Mouse (Mus musculus) midbrain, embryonic 12.5 days (tissue): ENCODE data around the gene Pcgf6. TPM values are rescaled to one million over a fixed set of nuclear protein-coding genes. Genes with fewer than 3 reads are reported as not detected.
A peak's percentile ranks its signal among the peaks of the same experiment; 100 is the strongest.
"Not testable (repeated sequence)": the region's sequence is repeated elsewhere in the genome, so short reads cannot be mapped to it uniquely, and the experiment has no call there.

Experiments
- ATAC-seq: fragments of 200-750 bp; cut with Nextera tagmentation; 2 replicates; pipeline ENCODE4 v1.8.0; 2017; ENCODE audit warnings: low read depth, moderate TSS enrichment, moderate library complexity; ENCODE audit not compliant: low FRiP score
- H3K27ac ChIP-seq: fragments of 300-500 bp; sonication (generic); replicated peaks from 2 replicates; pipeline ENCODE4 v1.5.1; 2016; ENCODE audit warnings: mild to moderate bottlenecking
- H3K27me3 ChIP-seq: fragments of 300-500 bp; sonication (generic); 2 replicates; pipeline ENCODE4 v1.6.1; 2016; ENCODE audit warnings: mild to moderate bottlenecking
- H3K36me3 ChIP-seq: fragments of 300-500 bp; sonication (generic); 2 replicates; pipeline ENCODE4 v1.6.1; 2016
- H3K4me1 ChIP-seq: fragments of 300-500 bp; sonication (generic); 2 replicates; pipeline ENCODE4 v1.6.1; 2016
- H3K4me2 ChIP-seq: fragments of 300-500 bp; sonication (generic); replicated peaks from 2 replicates; pipeline ENCODE4 v1.6.1; 2016; ENCODE audit warnings: mild to moderate bottlenecking, moderate library complexity
- H3K4me3 ChIP-seq: fragments of 300-500 bp; sonication (generic); 2 replicates; pipeline ENCODE4 v1.5.1; 2016; ENCODE audit warnings: mild to moderate bottlenecking
- H3K9ac ChIP-seq: fragments of 300-500 bp; sonication (generic); replicated peaks from 2 replicates; pipeline ENCODE4 v1.6.1; 2016; ENCODE audit warnings: mild to moderate bottlenecking, moderate library complexity
- H3K9me3 ChIP-seq: fragments of 300-500 bp; sonication (generic); 2 replicates; pipeline ENCODE4 v1.6.1; 2016; ENCODE audit warnings: mild to moderate bottlenecking
- WGBS: fragments of 180-500 bp; shearing (Covaris S2); methylation state at CpG from one replicate; pipeline ENCODE4 v1.1.7; 2016; 5-methylcytosine and 5-hydroxymethylcytosine counted together
- polyA plus RNA-seq: library from polyadenylated mRNA; unstranded; fragments of >200 nt; fragmentation: Nextera tagmentation; extraction: Ambion mirVana; gene quantifications from 2 replicates; pipeline ENCODE4 v1.2.1, GENCODE M21; 2016

Gene Pcgf6
- polyA plus RNA-seq, 1 experiment from 2014 or later, result 32.6 TPM

DNA sequence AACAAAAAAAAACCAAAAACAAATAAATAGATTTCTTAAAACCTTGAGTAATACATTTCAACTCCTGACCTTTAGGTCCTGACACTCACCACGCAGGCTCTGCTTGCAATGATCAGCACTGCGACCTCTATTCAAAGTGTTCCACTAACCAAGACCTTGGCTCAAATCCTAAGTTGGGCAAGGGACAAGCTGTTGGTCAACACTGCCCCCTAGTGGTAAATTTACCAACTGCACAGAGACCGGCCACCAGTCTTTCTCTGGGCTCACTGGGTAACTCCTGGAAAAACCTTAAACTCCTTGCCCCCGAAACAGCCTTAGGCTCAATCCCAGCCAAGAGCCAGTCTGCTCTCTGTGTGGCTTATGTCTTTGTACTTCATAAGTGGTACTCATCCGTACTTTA, 59.6 kb downstream of the Pcgf6 start:
- H3K27me3 ChIP-seq, result no peaks in the 10 kb centered on the region
- no peaks in the 10 kb centered on the region for H3K9me3 ChIP-seq
- no peak overlapping the region for H3K27ac ChIP-seq
- 0 out of 2 replicates have a peak, but pooled peaks have one; percentile 49 for ATAC-seq
- no peaks in the 10 kb centered on the region for H3K36me3 ChIP-seq
- WGBS, result 11% methylated on average over 5 of the region's 5 CpGs
- H3K9ac ChIP-seq, result no peak overlapping the region
- no peak overlapping the region for H3K4me3 ChIP-seq
- H3K4me1 ChIP-seq, result peaks cover 9% of the 10 kb centered on the region
- no peak overlapping the region for H3K4me2 ChIP-seq

DNA sequence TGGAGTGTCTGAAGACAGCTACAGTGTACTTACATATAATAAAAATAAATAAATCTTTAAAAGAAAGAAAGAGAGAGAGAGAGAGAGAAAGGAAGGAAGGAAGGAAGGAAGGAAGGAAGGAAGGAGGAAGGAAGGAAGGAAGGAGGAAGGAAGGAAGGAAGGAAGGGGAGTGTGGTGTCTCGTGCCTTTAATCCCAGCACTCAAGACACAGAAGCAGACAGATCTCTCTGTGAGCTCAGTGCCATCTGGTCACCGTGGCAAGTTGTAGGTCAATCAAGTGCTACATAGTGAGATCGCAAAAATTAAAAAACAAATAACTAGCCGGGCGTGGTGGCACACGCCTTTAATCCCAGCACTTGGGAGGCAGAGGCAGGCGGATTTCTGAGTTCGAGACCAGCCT, 60.1 kb downstream of the Pcgf6 start:
- not testable (repeated sequence) for H3K9me3 ChIP-seq, H3K36me3 ChIP-seq, H3K4me1 ChIP-seq, H3K4me2 ChIP-seq, H3K27ac ChIP-seq, H3K4me3 ChIP-seq, H3K9ac ChIP-seq, ATAC-seq, H3K27me3 ChIP-seq
- WGBS, result 89% methylated on average over 8 of the region's 8 CpGs

DNA sequence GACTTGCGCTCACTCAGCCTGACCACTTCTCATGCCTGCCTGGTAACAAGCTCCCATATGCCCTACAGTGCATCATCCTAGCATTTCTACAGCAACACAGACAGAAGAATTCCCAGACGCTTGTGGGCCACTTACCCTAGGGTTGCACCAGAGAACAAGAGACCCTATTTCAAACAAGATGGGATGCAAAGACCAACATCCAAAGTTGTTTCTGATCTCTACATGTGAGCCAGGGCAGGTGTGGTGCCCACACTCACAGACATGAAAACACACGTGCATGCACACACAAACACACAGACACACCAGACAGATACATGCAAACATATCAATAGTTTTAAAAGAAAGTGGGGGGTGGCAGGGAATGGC, 60.6 kb downstream of the Pcgf6 start:
- Histone ChIP-seq H3K9ac (no peak overlapping the region), H3K4me2 (no peak overlapping the region), H3K27me3 (no peaks in the 10 kb centered on the region), H3K27ac (no peak overlapping the region), H3K9me3 (no peaks in the 10 kb centered on the region), H3K4me3 (no peak overlapping the region), H3K4me1 (peaks cover 9% of the 10 kb centered on the region), H3K36me3 (no peaks in the 10 kb centered on the region)
- ATAC-seq, result no peak
- 86% methylated on average over 3 of the region's 3 CpGs for WGBS

DNA sequence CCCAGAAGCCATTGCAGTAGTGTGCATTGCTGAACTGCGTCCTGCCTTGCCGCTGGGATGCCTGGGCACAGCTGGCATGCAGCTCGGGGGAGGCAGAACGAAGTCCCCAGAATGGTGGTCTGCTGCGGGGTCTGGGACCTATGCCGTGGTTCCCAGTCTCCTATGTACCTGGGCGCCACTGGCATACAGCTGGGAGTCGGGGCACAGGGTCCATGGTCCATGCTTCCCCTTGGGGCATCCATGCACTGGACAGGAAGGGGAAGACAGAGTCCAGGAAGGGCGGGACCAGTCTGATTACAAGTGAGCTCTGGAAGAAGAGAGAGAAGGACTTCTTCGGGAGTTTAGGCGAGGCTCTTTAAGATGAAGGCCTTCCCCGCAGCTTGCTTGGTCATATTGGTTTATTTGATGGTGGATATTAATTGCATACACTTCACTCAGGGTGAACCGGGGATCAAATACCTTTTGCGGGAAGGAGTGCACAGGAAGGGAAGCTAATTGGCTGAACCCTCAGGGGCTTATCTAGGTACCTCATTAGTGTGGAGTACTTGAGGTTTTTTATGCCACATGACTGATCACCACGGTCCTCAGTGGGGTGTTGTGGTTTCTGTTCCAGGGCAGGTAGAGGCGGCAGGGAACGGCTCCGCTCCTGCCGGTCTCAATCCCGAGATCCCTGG, 61.1 kb downstream of the Pcgf6 start:
- no peaks in the 10 kb centered on the region for H3K27me3 ChIP-seq
- H3K4me3 ChIP-seq, result no peak overlapping the region
- H3K4me2 ChIP-seq, result no peak overlapping the region
- ATAC-seq, result no peak
- H3K4me1 ChIP-seq, result peaks cover 9% of the 10 kb centered on the region
- H3K27ac ChIP-seq, result no peak overlapping the region
- no peaks in the 10 kb centered on the region for H3K9me3 ChIP-seq
- no peak overlapping the region for H3K9ac ChIP-seq
- 82% methylated on average over 20 of the region's 20 CpGs for WGBS
- no peaks in the 10 kb centered on the region for H3K36me3 ChIP-seq

DNA sequence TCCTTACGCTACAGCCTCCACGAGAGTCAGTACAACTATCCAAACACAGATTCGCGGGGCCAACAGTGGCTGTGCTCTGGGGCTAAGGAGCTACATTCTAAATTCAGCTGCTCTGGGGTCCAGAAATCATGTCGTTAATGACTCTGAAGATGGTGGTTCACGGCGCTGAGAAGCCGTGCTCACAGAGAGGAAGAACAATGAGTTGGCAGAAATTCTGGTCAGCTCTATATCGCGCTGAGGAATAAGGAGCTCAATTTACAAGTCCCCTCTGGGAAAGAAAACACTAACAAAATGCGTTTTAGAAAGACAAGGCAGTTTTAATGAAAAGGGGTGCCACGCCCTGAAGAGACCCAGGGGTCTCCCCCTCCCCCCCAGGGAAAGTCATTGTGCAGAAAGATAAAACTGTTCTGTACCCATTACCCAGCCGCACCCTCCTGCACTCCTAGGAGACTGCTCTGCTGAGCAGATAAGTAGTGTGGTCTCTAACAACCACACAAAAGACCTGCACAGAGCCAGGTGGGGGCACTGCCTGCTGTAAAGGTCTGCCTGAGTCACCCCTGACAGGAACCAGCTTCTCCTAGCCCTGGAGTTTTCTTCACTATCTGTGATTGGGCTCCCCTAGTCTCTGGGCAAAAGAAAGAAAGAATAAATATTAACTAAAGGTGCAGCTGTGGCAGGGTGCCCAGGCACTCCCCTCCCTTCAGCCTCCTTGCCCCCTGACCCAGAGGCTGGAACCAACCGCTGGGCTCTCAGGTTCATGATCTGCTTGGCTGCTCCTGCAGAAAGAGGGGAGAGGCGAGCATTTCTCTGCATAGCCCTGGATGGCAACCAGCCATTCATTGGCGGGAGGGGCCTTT, 62.2 kb downstream of the Pcgf6 start:
- Histone ChIP-seq H3K27me3 (no peaks in the 10 kb centered on the region), H3K27ac (no peak overlapping the region), H3K4me2 (no peak overlapping the region), H3K4me1 (peaks cover 9% of the 10 kb centered on the region), H3K9ac (0 out of 2 replicates have a peak overlapping the region, but pooled peaks have one; percentile 21), H3K9me3 (no peaks in the 10 kb centered on the region), H3K36me3 (no peaks in the 10 kb centered on the region), H3K4me3 (no peak overlapping the region)
- WGBS, result 54% methylated on average over 16 of the region's 16 CpGs
- no peak for ATAC-seq

DNA sequence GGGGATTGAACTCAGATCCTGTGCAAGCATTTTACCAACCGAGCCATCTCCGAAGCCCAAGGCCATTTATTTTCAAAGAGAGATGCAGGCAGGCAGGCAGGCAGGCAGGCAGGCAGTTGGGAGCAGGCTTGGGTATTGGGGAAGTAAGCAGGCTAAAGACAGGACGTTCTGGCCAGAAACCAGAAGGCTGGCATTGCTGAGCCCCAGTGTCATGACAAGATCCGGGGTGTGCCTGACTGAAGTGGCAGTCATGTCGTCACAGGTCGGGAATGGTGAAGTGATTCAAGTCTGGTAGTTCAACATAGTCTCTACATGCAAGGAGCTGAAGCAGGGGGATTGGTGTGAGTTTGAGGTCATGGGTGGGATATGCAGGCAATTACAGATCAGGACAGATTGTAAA, 63.1 kb downstream of the Pcgf6 start:
- H3K4me1 ChIP-seq, result peaks cover 9% of the 10 kb centered on the region
- no peak for ATAC-seq
- no peak overlapping the region for H3K9ac ChIP-seq
- H3K36me3 ChIP-seq, result no peaks in the 10 kb centered on the region
- H3K4me3 ChIP-seq, result no peak overlapping the region
- H3K27me3 ChIP-seq, result no peaks in the 10 kb centered on the region
- H3K4me2 ChIP-seq, result no peak overlapping the region
- H3K9me3 ChIP-seq, result no peaks in the 10 kb centered on the region
- no peak overlapping the region for H3K27ac ChIP-seq
- WGBS, result 86% methylated on average over 6 of the region's 6 CpGs

DNA sequence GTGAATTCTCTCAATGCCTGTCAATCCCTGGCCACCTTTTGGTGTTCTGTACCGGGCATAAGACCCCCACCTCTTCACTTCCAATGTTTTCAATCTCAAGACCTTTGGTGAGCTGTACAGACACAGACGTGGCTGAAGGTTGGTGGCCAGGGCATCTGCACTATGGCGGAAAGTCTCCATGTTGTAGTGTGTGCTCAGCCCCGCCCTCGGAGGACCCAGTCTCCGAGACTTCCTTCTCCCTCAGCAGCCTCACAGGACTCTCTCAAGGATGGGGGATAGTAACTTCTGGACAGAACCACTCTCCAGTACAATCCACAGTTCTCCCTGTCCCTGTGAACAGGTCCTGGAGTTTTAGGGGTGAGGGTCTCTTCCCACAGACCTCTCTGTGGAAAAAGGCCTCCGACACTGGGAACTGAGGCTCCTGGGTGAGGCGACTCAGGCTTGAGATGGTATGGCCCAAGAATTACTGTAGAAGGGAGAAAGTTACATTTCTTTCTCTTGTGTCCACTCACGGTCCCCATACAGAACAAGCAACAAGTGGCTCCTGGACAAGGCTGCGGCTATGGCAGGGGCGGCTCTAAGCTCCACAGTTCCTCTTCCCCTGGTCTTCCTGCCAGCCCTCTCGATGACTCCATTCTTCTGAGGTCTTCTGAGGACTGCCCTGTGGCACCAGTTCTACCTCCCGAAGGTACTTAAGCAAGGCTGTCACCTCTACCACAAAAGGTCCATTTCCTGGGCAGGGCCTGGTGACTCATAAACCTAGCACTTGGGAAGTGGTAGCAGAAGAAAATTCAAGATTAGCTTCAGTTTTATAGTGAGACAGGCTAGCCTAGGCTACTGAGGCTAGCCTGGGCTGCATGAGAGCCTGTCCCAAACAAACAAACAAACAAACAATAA, 65.7 kb downstream of the Pcgf6 start:
- Histone ChIP-seq H3K36me3 (no peaks in the 10 kb centered on the region), H3K9me3 (no peaks in the 10 kb centered on the region), H3K4me1 (peaks cover 9% of the 10 kb centered on the region), H3K4me3 (no peak overlapping the region), H3K9ac (no peak overlapping the region), H3K27ac (no peak overlapping the region), H3K4me2 (no peak overlapping the region), H3K27me3 (no peaks in the 10 kb centered on the region)
- 83% methylated on average over 13 of the region's 13 CpGs for WGBS
- no peak for ATAC-seq

DNA sequence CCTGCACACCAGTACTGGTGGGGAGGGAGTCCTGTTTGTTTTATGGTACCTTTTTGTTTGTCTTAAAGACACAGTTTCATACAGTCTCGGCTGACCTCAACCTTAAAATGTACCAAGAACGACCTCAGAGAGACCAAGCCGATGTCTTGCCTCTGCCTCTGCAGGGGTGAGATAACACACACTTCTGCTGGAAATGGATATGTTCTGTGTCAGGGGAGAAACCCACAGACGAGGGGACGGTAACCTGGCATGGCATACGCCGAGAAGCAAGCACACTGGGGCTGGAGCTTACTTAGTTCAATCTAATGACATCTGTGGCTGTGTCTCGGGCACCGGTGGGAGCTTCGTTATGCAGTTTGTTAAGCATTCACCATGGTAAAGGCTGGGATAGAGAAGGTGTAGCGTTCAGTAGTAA, 66.7 kb downstream of the Pcgf6 start:
- 69% methylated on average over 11 of the region's 11 CpGs for WGBS
- H3K9ac ChIP-seq, result no peak overlapping the region
- H3K4me2 ChIP-seq, result no peak overlapping the region
- H3K36me3 ChIP-seq, result no peaks in the 10 kb centered on the region
- ATAC-seq, result no peak
- no peaks in the 10 kb centered on the region for H3K9me3 ChIP-seq
- H3K27me3 ChIP-seq, result no peaks in the 10 kb centered on the region
- no peak overlapping the region for H3K27ac ChIP-seq
- no peak overlapping the region for H3K4me3 ChIP-seq
- peaks cover 9% of the 10 kb centered on the region for H3K4me1 ChIP-seq

Other genes with a start within 250 kb of the Pcgf6 start
- gene Ina, start 36.2 kb downstream of the Pcgf6 start, polyA plus RNA-seq, result 368 and 390 TPM in 2 replicates
- gene Nt5c2, start 35.8 kb downstream of the Pcgf6 start, polyA plus RNA-seq, result 79.8 and 84.8 TPM in 2 replicates
- gene Taf5, start 16.8 kb upstream of the Pcgf6 start, polyA plus RNA-seq, result 11.6 and 12.1 TPM in 2 replicates
- gene Usmg5, start 39.7 kb upstream of the Pcgf6 start, polyA plus RNA-seq, result 1,210 and 1,249 TPM in 2 replicates
- gene Pdcd11, start 39.9 kb upstream of the Pcgf6 start, polyA plus RNA-seq, result 10.6 and 12.9 TPM in 2 replicates
- gene Calhm2, start 87.4 kb upstream of the Pcgf6 start, polyA plus RNA-seq, result 1.3 and 2.3 TPM in 2 replicates
- not detected in 2 replicates for gene Calhm1, start 93.3 kb upstream of the Pcgf6 start, polyA plus RNA-seq
- gene Calhm3, start 106.9 kb upstream of the Pcgf6 start, polyA plus RNA-seq, result not detected in 2 replicates
- 4.8 and 5.2 TPM in 2 replicates for gene Neurl1a, start 127.9 kb upstream of the Pcgf6 start, polyA plus RNA-seq